ENCODE assay signal across 24 mouse cellular contexts in the genomic region with DNA sequence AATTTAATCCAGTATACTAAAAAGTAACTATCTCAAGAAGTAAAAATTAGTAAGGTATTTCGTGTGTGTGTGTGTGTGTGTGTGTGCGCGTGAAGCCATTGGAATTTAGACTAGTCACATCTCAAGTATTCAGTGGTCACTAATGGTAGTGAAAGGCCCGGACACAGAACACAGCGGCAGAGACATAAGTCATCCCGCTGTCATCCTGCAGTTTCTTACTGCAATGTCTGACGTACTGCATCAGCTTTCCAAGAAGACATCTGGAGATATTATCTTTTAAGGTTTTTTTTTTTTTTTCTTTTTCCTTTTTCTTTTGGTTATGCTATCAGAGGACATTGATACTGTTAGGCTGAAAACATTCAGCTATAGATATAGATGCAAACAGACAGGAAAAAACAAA. TPM values are rescaled to one million over a fixed set of nuclear protein-coding genes. Genes with fewer than 3 reads are reported as not detected.
A peak's percentile ranks its signal among the peaks of the same experiment; 100 is the strongest.
DNase-seq lines count a peak whose midpoint lies in the region; ATAC-seq and TF ChIP-seq lines count a peak whose summit lies in the region.
"Had no signal": no experiment of that assay in that cellular context is flagged by ENCODE, and none has a peak within 500 bp of the region (broad histone marks: within the 10 kb centered on the region; RNA-seq: fewer than 3 reads in every experiment).

No protein-coding gene starts in this region.

- H3K9me3 ChIP-seq in midbrain, embryonic 16.5 days (replicated peaks; ENCODE audit: control insufficient read depth, low read length, poor library complexity, severe bottlenecking): no peaks in the 10 kb centered on the region
- H3K9me3 ChIP-seq: embryonic facial prominence, embryonic 13.5 days; embryonic facial prominence, embryonic 15.5 days; forebrain, embryonic 10.5 days; forebrain, embryonic 12.5 days had no signal

- H3K36me3 ChIP-seq in C2C12 (ENCODE audit: control insufficient read depth, insufficient read depth) (peaks cover 64% of the 10 kb centered on the region), myocyte (ENCODE audit: control insufficient read depth, insufficient read depth) (peaks cover 34% of the 10 kb centered on the region)
- peaks cover 3% of the 10 kb centered on the region for H3K36me3 ChIP-seq in midbrain, embryonic 16.5 days (ENCODE audit: control insufficient read depth, insufficient read depth, low read length)

- no peak for ATAC-seq in midbrain, embryonic 16.5 days
- ATAC-seq: forebrain, embryonic 14.5 days; forebrain, embryonic 16.5 days had no signal

- 94% methylated on average over 7 of the region's 7 CpGs for WGBS in midbrain, embryonic 16.5 days

- no peak overlapping the region for H3K4me2 ChIP-seq in myocyte (ENCODE audit: low read depth)
- no peak overlapping the region for H3K4me2 ChIP-seq in midbrain, embryonic 16.5 days (ENCODE audit: low read length)
- H3K4me2 ChIP-seq: embryonic facial prominence, embryonic 13.5 days; embryonic facial prominence, embryonic 15.5 days; forebrain, embryonic 12.5 days had no signal

- DNase-seq in NIH3T3 (ENCODE audit: low read depth): peak; percentile 62
- no peak for DNase-seq in spleen, postnatal 4 days (ENCODE audit: low spot score in 2 of 2)
- no peak for DNase-seq in heart, postnatal 36 days
- DNase-seq: adrenal gland, adult 2 months; adrenal gland, postnatal 10 days; adrenal gland, postnatal 25 days; B cell, adult 2 months; cerebellum, adult 11 months; cerebellum, adult 18-20 months; cerebellum, adult 8-10 months; cerebellum, adult 9-11 months; cerebellum, postnatal 14 days; cerebellum, postnatal 36 days; embryo, embryonic 11 days had no signal

- H3K27me3 ChIP-seq in C2C12 (ENCODE audit: control insufficient read depth, insufficient read depth, insufficient read length) (no peaks in the 10 kb centered on the region), myocyte (ENCODE audit: control insufficient read depth, insufficient read depth, insufficient read length) (no peaks in the 10 kb centered on the region)
- no peaks in the 10 kb centered on the region for H3K27me3 ChIP-seq in midbrain, embryonic 16.5 days (ENCODE audit: control insufficient read depth, insufficient read depth, low read depth, low read length)
- H3K27me3 ChIP-seq: embryonic facial prominence, embryonic 13.5 days; embryonic facial prominence, embryonic 15.5 days; forebrain, embryonic 12.5 days had no signal

- TF ChIP-seq CTCF in C2C12 (IDR thresholded peaks at IDR 0.05; ENCODE audit: control insufficient read depth, insufficient read depth, insufficient read length): no peak

- H3ac ChIP-seq in C2C12 (ENCODE audit: control insufficient read depth, insufficient read length, low read depth) (no peak overlapping the region), myocyte (ENCODE audit: control insufficient read depth, insufficient read length) (no peak overlapping the region)

- intact Hi-C loops in heart, postnatal 36 days (cut with DNase I): no loop called here

- no peak overlapping the region for H3K27ac ChIP-seq in midbrain, embryonic 16.5 days (ENCODE audit: low read length)
- H3K27ac ChIP-seq: embryonic facial prominence, embryonic 13.5 days; embryonic facial prominence, embryonic 15.5 days; forebrain, embryonic 10.5 days; forebrain, embryonic 12.5 days had no signal

- no peak for TF ChIP-seq POLR2A in myocyte (IDR thresholded peaks at IDR 0.05; ENCODE audit: insufficient read length, low read depth)

- H3K79me3 ChIP-seq in C2C12 (ENCODE audit: low read depth): peaks cover 27% of the 10 kb centered on the region

- no peaks in the 10 kb centered on the region for H3K4me1 ChIP-seq in midbrain, embryonic 16.5 days (ENCODE audit: control insufficient read depth, insufficient read depth, low read length)
- H3K4me1 ChIP-seq: embryonic facial prominence, embryonic 13.5 days; embryonic facial prominence, embryonic 15.5 days; forebrain, embryonic 10.5 days had no signal

- H3K79me2 ChIP-seq in C2C12 (ENCODE audit: control insufficient read depth, insufficient read depth) (peaks cover 52% of the 10 kb centered on the region), myocyte (ENCODE audit: control insufficient read depth, insufficient read depth) (peaks cover 40% of the 10 kb centered on the region)

- H3K9ac ChIP-seq in midbrain, embryonic 16.5 days (ENCODE audit: low read depth, low read length): no peak overlapping the region
- H3K9ac ChIP-seq: embryonic facial prominence, embryonic 13.5 days; embryonic facial prominence, embryonic 15.5 days; forebrain, embryonic 12.5 days had no signal

- H3K4me3 ChIP-seq in C2C12 (ENCODE audit: insufficient read depth, poor library complexity, severe bottlenecking): no peak overlapping the region
- no peak overlapping the region for H3K4me3 ChIP-seq in myocyte
- H3K4me3 ChIP-seq in midbrain, embryonic 16.5 days (ENCODE audit: low read depth, low read length): no peak overlapping the region
- H3K4me3 ChIP-seq: embryonic facial prominence, embryonic 13.5 days; embryonic facial prominence, embryonic 15.5 days; erythroblast, embryonic 14.5 days; forebrain, embryonic 10.5 days; forebrain, embryonic 12.5 days had no signal

TF ChIP-seq in C2C12, 6 proteins besides CTCF, POLR2A, EP300 and RAD21:
- peak; percentile 34 for TF ChIP-seq MYOD1 (IDR thresholded peaks at IDR 0.05; ENCODE audit: control insufficient read depth, insufficient read length, low read depth)
- TF ChIP-seq MYOG (IDR thresholded peaks at IDR 0.05; ENCODE audit: control insufficient read depth, extremely low read depth, insufficient read length): no peak
TF ChIP-seq in C2C12: peak in this region for 1.

TF ChIP-seq in myocyte, 11 proteins besides CTCF, POLR2A, EP300 and RAD21:
- no peak for TF ChIP-seq TCF3 (IDR thresholded peaks at IDR 0.05; ENCODE audit: insufficient read length, low read depth)
- no peak for TF ChIP-seq POLR2AphosphoS2 (IDR thresholded peaks at IDR 0.05; ENCODE audit: insufficient read length, low read depth)
- TF ChIP-seq CEBPB (IDR thresholded peaks at IDR 0.05; ENCODE audit: insufficient read depth, poor library complexity, severe bottlenecking): peak; percentile 57; the same call in 1 of the 2 replicates
- TF ChIP-seq REST (IDR thresholded peaks at IDR 0.05; ENCODE audit: insufficient read depth, insufficient read length): no peak
- TF ChIP-seq USF1 (IDR thresholded peaks at IDR 0.05; ENCODE audit: low read depth): no peak

RNA-seq across cellular contexts. Expression of gene Cep170, which starts 24.5 kb away (rescaled TPM):
- polyA plus RNA-seq in C2C12 (2012; fragmentation: generic; extraction: Trizol): 15.1 TPM
- 15.4 TPM for polyA plus RNA-seq in myocyte (2012; fragmentation: generic; extraction: Trizol)
- 117 and 133 TPM in 2 replicates for polyA plus RNA-seq in midbrain, embryonic 16.5 days (2015; fragmentation: Nextera tagmentation; extraction: Ambion mirVana)
- 10 to 100 TPM; 24.8 to 26.2 TPM for total RNA-seq in heart, postnatal 36 days (2021)

RNA-seq across cellular contexts. Expression of gene Sdccag8, which starts 25.1 kb away (rescaled TPM):
- polyA plus RNA-seq in C2C12 (2012; fragmentation: generic; extraction: Trizol): 5.8 TPM
- 8.4 TPM for polyA plus RNA-seq in myocyte (2012; fragmentation: generic; extraction: Trizol)
- 25.6 and 27.4 TPM in 2 replicates for polyA plus RNA-seq in midbrain, embryonic 16.5 days (2015; fragmentation: Nextera tagmentation; extraction: Ambion mirVana)
- total RNA-seq in heart, postnatal 36 days (2021): 1 to 10 TPM; 4.7 to 5.8 TPM
